Mouse (Mus musculus) heart, embryonic 13.5 days (tissue): ENCODE data around the gene 1700066M21Rik. TPM values are rescaled to one million over a fixed set of nuclear protein-coding genes. Genes with fewer than 3 reads are reported as not detected.

Experiments
- ATAC-seq: fragments of 200-750 bp; cut with Nextera tagmentation; 2 replicates; pipeline ENCODE4 v1.8.0; 2017; ENCODE audit warnings: moderate TSS enrichment; ENCODE audit not compliant: insufficient number of reproducible peaks, low FRiP score, low TSS enrichment; ENCODE audit errors: extremely low read depth
- H3K27ac ChIP-seq: fragments of 300-500 bp; sonication (generic); replicated peaks from 2 replicates; pipeline ENCODE4 v1.5.1; 2015; ENCODE audit warnings: moderate library complexity, mild to moderate bottlenecking, inconsistent platforms
- H3K27me3 ChIP-seq: fragments of 300-500 bp; sonication (generic); replicated peaks from 2 replicates; pipeline ENCODE4 v1.6.1; 2015; ENCODE audit warnings: mild to moderate bottlenecking, inconsistent platforms
- H3K36me3 ChIP-seq: fragments of 300-500 bp; sonication (generic); 2 replicates; pipeline ENCODE4 v1.6.1; 2015; ENCODE audit warnings: mild to moderate bottlenecking, inconsistent platforms
- H3K4me1 ChIP-seq: fragments of 300-500 bp; sonication (generic); 2 replicates; pipeline ENCODE4 v1.6.1; 2015; ENCODE audit warnings: inconsistent platforms
- H3K4me2 ChIP-seq: fragments of 300-500 bp; sonication (generic); 2 replicates; pipeline ENCODE4 v1.6.1; 2015; ENCODE audit warnings: inconsistent platforms, mild to moderate bottlenecking, moderate library complexity
- H3K4me3 ChIP-seq: fragments of 300-500 bp; sonication (generic); 2 replicates; pipeline ENCODE4 v1.5.1; 2015; ENCODE audit warnings: moderate library complexity, mild to moderate bottlenecking, inconsistent platforms
- H3K9ac ChIP-seq: fragments of 300-500 bp; sonication (generic); 2 replicates; pipeline ENCODE4 v1.6.1; 2015; ENCODE audit warnings: inconsistent platforms, mild to moderate bottlenecking, moderate library complexity
- H3K9me3 ChIP-seq: fragments of 300-500 bp; sonication (generic); 2 replicates; pipeline ENCODE4 v1.6.1; 2016; ENCODE audit warnings: inconsistent platforms
- WGBS: fragments of 180-500 bp; shearing (Covaris S2); methylation state at CpG from one replicate; pipeline ENCODE4 v1.1.7; 2015; ENCODE audit warnings: mixed read lengths; 5-methylcytosine and 5-hydroxymethylcytosine counted together
- polyA plus RNA-seq: library from polyadenylated mRNA; unstranded; fragments of >200 nt; fragmentation: Nextera tagmentation; extraction: Ambion mirVana; gene quantifications from 2 replicates; pipeline ENCODE4 v1.2.1, GENCODE M21; 2015

The 1700066M21Rik gene
- polyA plus RNA-seq: 8.4 and 8.6 TPM in 2 replicates

GRCm38 (mm10) chr1:57377376-57378341 is at the start of gene 1700066M21Rik:
TSS of gene 1700066M21Rik (plus strand) at chr1:57377620.
- Histone ChIP-seq H3K4me2 (peak within 1 kb of the TSS; percentile 82), H3K27me3 (no peaks in the 10 kb centered on the region), H3K9me3 (no peaks in the 10 kb centered on the region), H3K4me1 (peaks cover 14% of the 10 kb centered on the region), H3K27ac (peak within 1 kb of the TSS; percentile 83), H3K4me3 (peak within 1 kb of the TSS; percentile 84), H3K9ac (peak within 1 kb of the TSS; percentile 96), H3K36me3 (no peaks in the 10 kb centered on the region; the same call in 1 of the 2 replicates)
- under 1% methylated on average over 76 of the region's 81 CpGs for WGBS
- ATAC-seq: peak; percentile 93

GRCm38 (mm10) chr1:57329285-57330093 is 47.9 kb upstream of the 1700066M21Rik start:
- Histone ChIP-seq H3K9me3 (no peaks in the 10 kb centered on the region), H3K4me2 (no peak overlapping the region), H3K27ac (no peak overlapping the region), H3K4me3 (no peak overlapping the region), H3K36me3 (no peaks in the 10 kb centered on the region), H3K27me3 (no peaks in the 10 kb centered on the region), H3K9ac (no peak overlapping the region), H3K4me1 (peaks cover 19% of the 10 kb centered on the region)
- 76% methylated on average over 5 of the region's 5 CpGs for WGBS
- ATAC-seq: no peak

- Histone ChIP-seq H3K27ac (no peak overlapping the region), H3K9ac (no peak overlapping the region), H3K4me3 (no peak overlapping the region), H3K4me2 (no peak overlapping the region), H3K27me3 (no peaks in the 10 kb centered on the region), H3K4me1 (peaks cover 19% of the 10 kb centered on the region), H3K9me3 (no peaks in the 10 kb centered on the region), H3K36me3 (no peaks in the 10 kb centered on the region)
- 75% methylated on average over 6 of the region's 6 CpGs for WGBS
- ATAC-seq: no peak
Measured at GRCm38 (mm10) chr1:57330228-57330627, 47.2 kb upstream of the 1700066M21Rik start.

GRCm38 (mm10) chr1:57332040-57332439 is 45.4 kb upstream of the 1700066M21Rik start:
- Histone ChIP-seq H3K36me3 (no peaks in the 10 kb centered on the region), H3K9ac (no peak overlapping the region), H3K4me1 (peaks cover 19% of the 10 kb centered on the region), H3K27me3 (no peaks in the 10 kb centered on the region), H3K9me3 (no peaks in the 10 kb centered on the region), H3K27ac (no peak overlapping the region), H3K4me3 (no peak overlapping the region), H3K4me2 (no peak overlapping the region)
- ATAC-seq: no peak
- 21% methylated on average over 4 of the region's 4 CpGs for WGBS

GRCm38 (mm10) chr1:57333550-57334213 is 43.7 kb upstream of the 1700066M21Rik start:
- peak; percentile 62; the same call in 1 of the 2 replicates for ATAC-seq
- Histone ChIP-seq H3K4me2 (peak overlapping the region; percentile 61), H3K27ac (peak overlapping the region; percentile 89), H3K9me3 (no peaks in the 10 kb centered on the region), H3K4me3 (peak overlapping the region; percentile 23; the same call in 1 of the 2 replicates), H3K36me3 (no peaks in the 10 kb centered on the region), H3K4me1 (peaks cover 19% of the 10 kb centered on the region), H3K9ac (0 out of 2 replicates have a peak overlapping the region, but pooled peaks have one; percentile 24), H3K27me3 (no peaks in the 10 kb centered on the region)
- WGBS: 7% methylated on average over 11 of the region's 11 CpGs

GRCm38 (mm10) chr1:57335200-57335599 is 42.2 kb upstream of the 1700066M21Rik start:
- Histone ChIP-seq H3K27me3 (no peaks in the 10 kb centered on the region), H3K4me3 (no peak overlapping the region), H3K4me1 (peaks cover 19% of the 10 kb centered on the region), H3K4me2 (no peak overlapping the region), H3K9ac (no peak overlapping the region), H3K36me3 (no peaks in the 10 kb centered on the region), H3K27ac (no peak overlapping the region), H3K9me3 (no peaks in the 10 kb centered on the region)
- 65% methylated on average over 5 of the region's 5 CpGs for WGBS
- ATAC-seq: no peak

- Histone ChIP-seq H3K9me3 (no peaks in the 10 kb centered on the region), H3K36me3 (no peaks in the 10 kb centered on the region), H3K27ac (no peak overlapping the region), H3K27me3 (no peaks in the 10 kb centered on the region), H3K9ac (no peak overlapping the region), H3K4me2 (no peak overlapping the region), H3K4me3 (no peak overlapping the region), H3K4me1 (no peaks in the 10 kb centered on the region)
- 48% methylated on average over 14 of the region's 14 CpGs for WGBS
- ATAC-seq: no peak
Measured at GRCm38 (mm10) chr1:57339156-57339796, 38.1 kb upstream of the 1700066M21Rik start.

- Histone ChIP-seq H3K27ac (no peak overlapping the region), H3K9ac (no peak overlapping the region), H3K4me2 (no peak overlapping the region), H3K4me1 (no peaks in the 10 kb centered on the region), H3K27me3 (no peaks in the 10 kb centered on the region), H3K36me3 (no peaks in the 10 kb centered on the region), H3K9me3 (no peaks in the 10 kb centered on the region), H3K4me3 (no peak overlapping the region)
- no peak for ATAC-seq
- 35% methylated on average over 2 of the region's 2 CpGs for WGBS
Measured at GRCm38 (mm10) chr1:57341197-57341596, 36.2 kb upstream of the 1700066M21Rik start.

GRCm38 (mm10) chr1:57347487-57347886 is 29.9 kb upstream of the 1700066M21Rik start:
- Histone ChIP-seq H3K4me1 (no peaks in the 10 kb centered on the region), H3K27me3 (no peaks in the 10 kb centered on the region), H3K27ac (no peak overlapping the region), H3K9ac (no peak overlapping the region), H3K4me3 (no peak overlapping the region), H3K36me3 (no peaks in the 10 kb centered on the region), H3K4me2 (no peak overlapping the region), H3K9me3 (no peaks in the 10 kb centered on the region)
- ATAC-seq: no peak

- WGBS: 33% methylated on average over 1 of the region's 1 CpGs
- H3K27me3 ChIP-seq: no peaks in the 10 kb centered on the region
- no peak for ATAC-seq
- no peak overlapping the region for H3K27ac ChIP-seq
- H3K36me3 ChIP-seq: no peaks in the 10 kb centered on the region
- no peak overlapping the region for H3K4me3 ChIP-seq
- no peaks in the 10 kb centered on the region for H3K4me1 ChIP-seq
- no peak overlapping the region for H3K4me2 ChIP-seq
- H3K9ac ChIP-seq: no peak overlapping the region
- no peaks in the 10 kb centered on the region for H3K9me3 ChIP-seq
Measured at GRCm38 (mm10) chr1:57351941-57352340, 25.5 kb upstream of the 1700066M21Rik start.
